28 mouse cellular contexts compared by ENCODE assay signal in the genomic region with DNA sequence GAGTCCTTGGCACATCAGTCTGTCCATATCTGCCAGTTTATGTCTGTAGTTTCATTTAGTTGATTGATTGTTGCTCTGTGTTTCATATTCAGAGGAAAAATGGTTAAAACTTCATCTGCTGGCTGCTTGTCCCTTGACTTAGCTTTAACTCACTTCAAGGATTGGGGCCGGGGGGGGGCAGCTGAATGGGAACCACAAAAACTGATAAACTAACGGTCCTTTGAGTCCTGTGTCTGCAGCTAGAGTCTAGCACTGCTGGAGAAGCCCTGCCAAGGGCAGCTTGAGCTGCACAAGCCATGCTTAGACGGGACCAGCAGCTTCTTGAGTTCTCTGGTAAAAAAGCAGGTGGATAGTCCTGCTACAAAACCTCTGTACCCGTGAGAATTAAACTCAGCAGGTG. TPM values are rescaled to one million over a fixed set of nuclear protein-coding genes. Genes with fewer than 3 reads are reported as not detected.
A peak's percentile ranks its signal among the peaks of the same experiment; 100 is the strongest.
DNase-seq lines count a peak whose midpoint lies in the region; ATAC-seq and TF ChIP-seq lines count a peak whose summit lies in the region.
"Had no signal": no experiment of that assay in that cellular context is flagged by ENCODE, and none has a peak within 500 bp of the region (broad histone marks: within the 10 kb centered on the region; RNA-seq: fewer than 3 reads in every experiment).

No protein-coding gene starts in this region.

- no peak for TF ChIP-seq RAD21 in MEL (IDR thresholded peaks at IDR 0.05; ENCODE audit: low read depth, low read length)

- peak; percentile 88 for DNase-seq in MEL (ENCODE audit: low read depth, low spot score)
- DNase-seq in liver, embryonic 13.5 days = no peak
- no peak for DNase-seq in thymus, postnatal 25 days
- no peak for DNase-seq in heart, embryonic 10.5 days (ENCODE audit: low spot score)
- DNase-seq: adrenal gland, adult 2 months; adrenal gland, postnatal 14 days; cerebellum, adult 11 months; cerebellum, adult 2 months; cerebellum, adult 9-11 months; cerebellum, postnatal 25 days; forebrain, postnatal 0 days; gastrocnemius, adult 2 months; gastrocnemius, postnatal 14 days; heart, adult 11 months; heart, postnatal 10 days; heart, postnatal 36 days had no signal

- no peaks in the 10 kb centered on the region for H3K9me3 ChIP-seq in MEL (replicated peaks; ENCODE audit: insufficient read depth, low read length)
- H3K9me3 ChIP-seq in liver, embryonic 13.5 days (replicated peaks) = no peaks in the 10 kb centered on the region
- H3K9me3 ChIP-seq in heart, embryonic 10.5 days = no peaks in the 10 kb centered on the region
- H3K9me3 ChIP-seq: embryonic facial prominence, embryonic 12.5 days; embryonic facial prominence, embryonic 15.5 days; heart, embryonic 12.5 days; heart, embryonic 15.5 days; hindbrain, embryonic 10.5 days; hindbrain, embryonic 13.5 days had no signal

- no peak overlapping the region for H3K4me2 ChIP-seq in liver, embryonic 13.5 days
- H3K4me2 ChIP-seq: embryonic facial prominence, embryonic 12.5 days; embryonic facial prominence, embryonic 15.5 days; heart, embryonic 12.5 days; heart, embryonic 15.5 days; hindbrain, embryonic 13.5 days had no signal

- no peaks in the 10 kb centered on the region for H3K79me2 ChIP-seq in MEL (ENCODE audit: control insufficient read depth, insufficient read depth, low read length, poor library complexity)

- peaks cover 0 to 21% of the 10 kb centered on the region in 2 experiments; a peak in 2 of 4 replicates for H3K36me3 ChIP-seq in MEL (ENCODE audit: control insufficient read depth in 1 of 2, insufficient read depth in 2 of 2, low read length in 2 of 2)
- H3K36me3 ChIP-seq in liver, embryonic 13.5 days = no peaks in the 10 kb centered on the region
- H3K36me3 ChIP-seq in heart, embryonic 10.5 days = no peaks in the 10 kb centered on the region
- H3K36me3 ChIP-seq: embryonic facial prominence, embryonic 12.5 days; embryonic facial prominence, embryonic 15.5 days; heart, embryonic 12.5 days; heart, embryonic 15.5 days; hindbrain, embryonic 10.5 days; hindbrain, embryonic 13.5 days had no signal

- peak overlapping the region in 1 of 2 experiments; percentile 10; a peak in 1 of 4 replicates for H3K4me3 ChIP-seq in MEL (ENCODE audit: control insufficient read depth in 1 of 2, insufficient read depth in 1 of 2, low read depth in 2 of 2, low read length in 2 of 2)
- no peak overlapping the region for H3K4me3 ChIP-seq in liver, embryonic 13.5 days (replicated peaks)
- H3K4me3 ChIP-seq in heart, embryonic 10.5 days = no peak overlapping the region
- H3K4me3 ChIP-seq: embryonic facial prominence, embryonic 12.5 days; embryonic facial prominence, embryonic 15.5 days; gastrocnemius, adult 2 months; heart, embryonic 12.5 days; heart, embryonic 15.5 days; hindbrain, embryonic 10.5 days; hindbrain, embryonic 13.5 days had no signal

- TF ChIP-seq EP300 in MEL (IDR thresholded peaks at IDR 0.05; ENCODE audit: low read depth in 1 of 2, low read length in 2 of 2) = peak; percentile 95 to 99

- H3K27me3 ChIP-seq in MEL (ENCODE audit: control insufficient read depth in 1 of 2, insufficient read depth in 2 of 2, low read length in 2 of 2) = no peaks in the 10 kb centered on the region
- no peaks in the 10 kb centered on the region for H3K27me3 ChIP-seq in liver, embryonic 13.5 days
- no peaks in the 10 kb centered on the region for H3K27me3 ChIP-seq in heart, embryonic 10.5 days (ENCODE audit: insufficient read depth, poor library complexity, severe bottlenecking)
- H3K27me3 ChIP-seq: embryonic facial prominence, embryonic 12.5 days; embryonic facial prominence, embryonic 15.5 days; heart, embryonic 12.5 days; heart, embryonic 15.5 days; hindbrain, embryonic 13.5 days; Patski had no signal

- TF ChIP-seq CTCF in MEL (IDR thresholded peaks at IDR 0.05 in 2 of 3, conservative IDR thresholded peaks at IDR 0.05 in 1 of 3; ENCODE audit: control insufficient read depth in 1 of 3, insufficient read depth in 1 of 3, low read depth in 2 of 3, low read length in 3 of 3, poor library complexity in 1 of 3, severe bottlenecking in 1 of 3) = no peak

- peak overlapping the region; percentile 32 for H3K9ac ChIP-seq in MEL (ENCODE audit: control insufficient read depth, low read depth, low read length, poor library complexity, severe bottlenecking)
- no peak overlapping the region for H3K9ac ChIP-seq in liver, embryonic 13.5 days
- H3K9ac ChIP-seq: embryonic facial prominence, embryonic 12.5 days; embryonic facial prominence, embryonic 15.5 days; forebrain, postnatal 0 days; heart, embryonic 12.5 days; heart, embryonic 15.5 days; hindbrain, embryonic 13.5 days had no signal

- peak; percentile 70 for ATAC-seq in liver, embryonic 13.5 days (ENCODE audit: low read depth)
- ATAC-seq in megakaryocyte progenitor cell, adult 5-6 weeks (replicated peaks; ENCODE audit: poor library complexity) = peak; percentile 70
- no peak for ATAC-seq in activated CD4-positive, CD25-positive, alpha-beta regulatory T cell, adult 4 months
- ATAC-seq: CD4-positive, CD25-positive, alpha-beta regulatory T cell, adult 4 months; forebrain, embryonic 14.5 days; forebrain, postnatal 0 days; hindbrain, embryonic 16.5 days; Patski had no signal

- peak overlapping the region; percentile 46 for H3K27ac ChIP-seq in MEL (ENCODE audit: control insufficient read depth, low read depth, low read length)
- no peak overlapping the region for H3K27ac ChIP-seq in liver, embryonic 13.5 days
- no peak overlapping the region for H3K27ac ChIP-seq in heart, embryonic 10.5 days
- H3K27ac ChIP-seq: embryonic facial prominence, embryonic 12.5 days; embryonic facial prominence, embryonic 15.5 days; gastrocnemius, adult 2 months; heart, embryonic 15.5 days; hindbrain, embryonic 10.5 days; hindbrain, embryonic 13.5 days had no signal

- 11% methylated on average over 4 of the region's 4 CpGs for WGBS in liver, embryonic 13.5 days (ENCODE audit: insufficient replicate concordance)
- 58% methylated on average over 4 of the region's 4 CpGs for WGBS in heart, embryonic 10.5 days

- peak in 1 of 2 experiments; percentile 26; a peak in 1 of 4 replicates for TF ChIP-seq POLR2A in MEL (IDR thresholded peaks at IDR 0.05; ENCODE audit: control insufficient read depth in 1 of 2, insufficient read depth in 1 of 2, low read depth in 1 of 2, low read length in 2 of 2, poor library complexity in 1 of 2)

- peaks cover 12 to 18% of the 10 kb centered on the region in 2 experiments for H3K4me1 ChIP-seq in MEL (ENCODE audit: control insufficient read depth in 1 of 2, insufficient read depth in 2 of 2, low read length in 2 of 2)
- H3K4me1 ChIP-seq in liver, embryonic 13.5 days (replicated peaks) = peaks cover 19% of the 10 kb centered on the region
- no peaks in the 10 kb centered on the region for H3K4me1 ChIP-seq in heart, embryonic 10.5 days
- H3K4me1 ChIP-seq: embryonic facial prominence, embryonic 12.5 days; embryonic facial prominence, embryonic 15.5 days; heart, embryonic 12.5 days; heart, embryonic 15.5 days; hindbrain, embryonic 10.5 days; hindbrain, embryonic 13.5 days had no signal

TF ChIP-seq in MEL, 35 proteins besides CTCF, POLR2A, EP300 and RAD21 (continues in another document):
- TF ChIP-seq ZKSCAN1 (IDR thresholded peaks at IDR 0.05; ENCODE audit: low read depth, low read length) = no peak
- TF ChIP-seq RCOR1 (IDR thresholded peaks at IDR 0.05; ENCODE audit: low read depth, low read length) = peak; percentile 98
- no peak for TF ChIP-seq MAX (IDR thresholded peaks at IDR 0.05; ENCODE audit: low read length)
- peak; percentile 89 for TF ChIP-seq TCF12 (IDR thresholded peaks at IDR 0.05; ENCODE audit: low read depth, low read length)
- TF ChIP-seq POLR2AphosphoS5 (IDR thresholded peaks at IDR 0.05; ENCODE audit: borderline replicate concordance, low read depth, low read length) = no peak
- TF ChIP-seq HCFC1 (IDR thresholded peaks at IDR 0.05; ENCODE audit: low read depth, low read length) = peak; percentile 62; the same call in 1 of the 2 replicates
- TF ChIP-seq ETS1 (IDR thresholded peaks at IDR 0.05; ENCODE audit: low read depth, low read length) = peak; percentile 87
- TF ChIP-seq ZC3H11A (IDR thresholded peaks at IDR 0.05; ENCODE audit: low read depth, low read length) = no peak
- TF ChIP-seq SMC3 (IDR thresholded peaks at IDR 0.05; ENCODE audit: low read depth, low read length) = peak; percentile 31; the same call in 1 of the 2 replicates
- TF ChIP-seq NELFE (IDR thresholded peaks at IDR 0.05; ENCODE audit: low read depth, low read length) = 0 out of 2 replicates have a peak, but pooled peaks have one; percentile 23
- TF ChIP-seq SIN3A (IDR thresholded peaks at IDR 0.05; ENCODE audit: low read length) = peak; percentile 74
- TF ChIP-seq POLR2AphosphoS2 (IDR thresholded peaks at IDR 0.05; ENCODE audit: low read length) = no peak
- TF ChIP-seq ZMIZ1 (IDR thresholded peaks at IDR 0.05; ENCODE audit: low read depth, low read length) = no peak
- 0 out of 2 replicates have a peak, but pooled peaks have one; percentile 2 for TF ChIP-seq USF1 (IDR thresholded peaks at IDR 0.05; ENCODE audit: low read depth, low read length)
- TF ChIP-seq ZNF384 (IDR thresholded peaks at IDR 0.05; ENCODE audit: low read depth, low read length) = 0 out of 2 replicates have a peak, but pooled peaks have one; percentile 35
- TF ChIP-seq MYB (IDR thresholded peaks at IDR 0.05; ENCODE audit: low read depth, low read length) = peak; percentile 99
- peak; percentile 58; the same call in 1 of the 2 replicates for TF ChIP-seq BHLHE40 (IDR thresholded peaks at IDR 0.05; ENCODE audit: borderline replicate concordance, low read depth, low read length)
- peak; percentile 86 for TF ChIP-seq GATA1 (IDR thresholded peaks at IDR 0.05; ENCODE audit: low read depth, low read length)
- TF ChIP-seq MYC (IDR thresholded peaks at IDR 0.05; ENCODE audit: low read depth, low read length) = no peak
- 0 out of 2 replicates have a peak, but pooled peaks have one; percentile 56 for TF ChIP-seq MXI1 (IDR thresholded peaks at IDR 0.05; ENCODE audit: low read depth, low read length)
- peak; percentile 39; the same call in 1 of the 2 replicates for TF ChIP-seq TBP (IDR thresholded peaks at IDR 0.05; ENCODE audit: low read depth, low read length)
- no peak; the same call in 1 of the 2 replicates for TF ChIP-seq MAFK (IDR thresholded peaks at IDR 0.05; ENCODE audit: borderline replicate concordance, low read depth, low read length)

RNA-seq across cellular contexts. Expression of a gene that starts 26.7 kb away (rescaled TPM):
- total RNA-seq in MEL (2012; rRNA removed) = 20.4 and 33.7 TPM in 2 replicates
- 10 to 100 TPM in 1 of 2 experiments, not detected in 1; 31.1 TPM for polyA plus RNA-seq in MEL (2012; ENCODE audit: insufficient read depth in 1 of 2, insufficient read length in 2 of 2, low read depth in 1 of 2, low replicate concordance in 2 of 2, missing spikeins in 1 of 2)
- polyA plus RNA-seq in liver, embryonic 13.5 days (2015; fragmentation: Nextera tagmentation; extraction: Ambion mirVana) = 37.8 and 40.4 TPM in 2 replicates
- total RNA-seq in megakaryocyte progenitor cell, adult 5-6 weeks (2015) = 17.0 and 20.1 TPM in 2 replicates
- total RNA-seq in megakaryocyte progenitor cell, adult 5-6 weeks (2017) = 19.1 and 21.4 TPM in 2 replicates
- polyA plus RNA-seq in activated CD4-positive, CD25-positive, alpha-beta regulatory T cell, adult 4 months (2017; shearing (Covaris generic)) = 10 to 100 TPM; 33.4 to 39.9 TPM
- 11.4 TPM in 2 replicates for polyA plus RNA-seq in heart, embryonic 10.5 days (2016; fragmentation: Nextera tagmentation; extraction: Ambion mirVana)
